Comparison of ENCODE assay signal across 8 mouse cellular contexts in genomic region chr5:25760410-25760832, GRCm38 (mm10). TPM values are rescaled to one million over a fixed set of nuclear protein-coding genes. Genes with fewer than 3 reads are reported as not detected.
A peak's percentile ranks its signal among the peaks of the same experiment; 100 is the strongest.
DNase-seq lines count a peak whose midpoint lies in the region; ATAC-seq lines count a peak whose summit lies in the region.

No protein-coding gene starts in this region.

- no peak for DNase-seq in kidney, postnatal 14 days
- peak; percentile 30 for DNase-seq in T-cell, adult 2 months (ENCODE audit: low spot score)
- peak; percentile 39 to 55 for DNase-seq in left cerebral cortex, postnatal 25 days (ENCODE audit: low spot score in 2 of 2)
- peak; percentile 49 for DNase-seq in midbrain, embryonic 14.5 days
- peak; percentile 23 for DNase-seq in testis, postnatal 14 days (ENCODE audit: low spot score)
- DNase-seq in adrenal gland, postnatal 10 days: no peak

- H3K36me3 ChIP-seq in kidney, embryonic 15.5 days: no peaks in the 10 kb centered on the region
- H3K36me3 ChIP-seq in forebrain, embryonic 13.5 days (ENCODE audit: poor library complexity, severe bottlenecking): no peaks in the 10 kb centered on the region
- no peaks in the 10 kb centered on the region for H3K36me3 ChIP-seq in midbrain, embryonic 14.5 days (ENCODE audit: control insufficient read depth, insufficient read depth, low read length)

- peaks cover 7% of the 10 kb centered on the region; the same call in 1 of the 2 replicates for H3K27me3 ChIP-seq in kidney, embryonic 15.5 days
- 0 out of 2 replicates have a peak, but pooled peaks cover 7% of the 10 kb centered on the region for H3K27me3 ChIP-seq in forebrain, embryonic 13.5 days
- H3K27me3 ChIP-seq in midbrain, embryonic 14.5 days (ENCODE audit: control insufficient read depth, insufficient read depth, low read length): no peaks in the 10 kb centered on the region

- H3K4me2 ChIP-seq in kidney, embryonic 15.5 days: peak overlapping the region; percentile 99
- peak overlapping the region; percentile 84 for H3K4me2 ChIP-seq in forebrain, embryonic 13.5 days
- peak overlapping the region; percentile 81 for H3K4me2 ChIP-seq in midbrain, embryonic 14.5 days (ENCODE audit: low read length)

- ATAC-seq in kidney, embryonic 15.5 days (replicated peaks; ENCODE audit: low FRiP score): peak; percentile 26; the same call in 1 of the 2 replicates
- ATAC-seq in forebrain, embryonic 13.5 days: no peak
- no peak; the same call in 1 of the 2 replicates for ATAC-seq in midbrain, embryonic 14.5 days (ENCODE audit: low FRiP score, low TSS enrichment)

- intact Hi-C loops in left cerebral cortex, postnatal 25 days (cut with DNase I): loop anchor here (2.0 to 5.0 kb wide), 3 partner anchors 14 to 262 kb away; partner anchors contain the start of gene Kmt2c

- no peaks in the 10 kb centered on the region for H3K9me3 ChIP-seq in kidney, embryonic 15.5 days (replicated peaks)
- H3K9me3 ChIP-seq in forebrain, embryonic 13.5 days (replicated peaks): no peaks in the 10 kb centered on the region
- H3K9me3 ChIP-seq in midbrain, embryonic 14.5 days (ENCODE audit: control insufficient read depth, low read length): no peaks in the 10 kb centered on the region

- WGBS in kidney, embryonic 15.5 days: 4% methylated on average over 10 of the region's 10 CpGs
- WGBS in forebrain, embryonic 13.5 days: 2% methylated on average over 10 of the region's 10 CpGs
- WGBS in midbrain, embryonic 14.5 days: under 1% methylated on average over 10 of the region's 10 CpGs

- peak overlapping the region; percentile 57 for H3K9ac ChIP-seq in kidney, embryonic 15.5 days
- H3K9ac ChIP-seq in forebrain, embryonic 13.5 days: peak overlapping the region; percentile 77
- H3K9ac ChIP-seq in midbrain, embryonic 14.5 days (replicated peaks; ENCODE audit: low read length): peak overlapping the region; percentile 83

- H3K4me3 ChIP-seq in kidney, embryonic 15.5 days (replicated peaks): peak overlapping the region; percentile 80
- H3K4me3 ChIP-seq in forebrain, embryonic 13.5 days: peak overlapping the region; percentile 65
- peak overlapping the region; percentile 84 for H3K4me3 ChIP-seq in midbrain, embryonic 14.5 days (replicated peaks; ENCODE audit: low read depth, low read length)

- H3K27ac ChIP-seq in kidney, embryonic 15.5 days: no peak overlapping the region
- H3K27ac ChIP-seq in forebrain, embryonic 13.5 days: no peak overlapping the region
- H3K27ac ChIP-seq in midbrain, embryonic 14.5 days (replicated peaks; ENCODE audit: low read depth, low read length): no peak overlapping the region

- H3K4me1 ChIP-seq in kidney, embryonic 15.5 days: peaks cover 9% of the 10 kb centered on the region
- peaks cover 23% of the 10 kb centered on the region for H3K4me1 ChIP-seq in forebrain, embryonic 13.5 days
- peaks cover 12% of the 10 kb centered on the region for H3K4me1 ChIP-seq in midbrain, embryonic 14.5 days (ENCODE audit: control insufficient read depth, insufficient read depth, low read length)

RNA-seq across cellular contexts. Expression of gene Actr3b, which starts 0.6 kb away (rescaled TPM):
- polyA plus RNA-seq in kidney, embryonic 15.5 days (2015; fragmentation: Nextera tagmentation; extraction: Ambion mirVana): 5.2 and 5.3 TPM in 2 replicates
- 29.7 and 29.9 TPM in 2 replicates for polyA plus RNA-seq in forebrain, embryonic 13.5 days (2015; fragmentation: Nextera tagmentation; extraction: Ambion mirVana)
- 100 to 1,000 TPM; 131 to 132 TPM for total RNA-seq in left cerebral cortex, postnatal 25 days (2021)
- 28.9 and 31.2 TPM in 2 replicates for polyA plus RNA-seq in midbrain, embryonic 14.5 days (2014; fragmentation: Nextera tagmentation; extraction: Ambion mirVana)
- 1 to 10 TPM; 7.2 to 7.7 TPM for total RNA-seq in adrenal gland, postnatal 10 days (2021)

RNA-seq across cellular contexts. Expression of gene Xrcc2, which starts 54.8 kb away (rescaled TPM):
- 10.5 and 10.9 TPM in 2 replicates for polyA plus RNA-seq in kidney, embryonic 15.5 days (2015; fragmentation: Nextera tagmentation; extraction: Ambion mirVana)
- polyA plus RNA-seq in forebrain, embryonic 13.5 days (2015; fragmentation: Nextera tagmentation; extraction: Ambion mirVana): 10.8 and 11.3 TPM in 2 replicates
- 1 to 10 TPM; 4.9 to 5.2 TPM for total RNA-seq in left cerebral cortex, postnatal 25 days (2021)
- 4.4 TPM in 2 replicates for polyA plus RNA-seq in midbrain, embryonic 14.5 days (2014; fragmentation: Nextera tagmentation; extraction: Ambion mirVana)
- 1 to 10 TPM; 5.1 to 7.5 TPM for total RNA-seq in adrenal gland, postnatal 10 days (2021)

Comparison
In these comparisons a context has a peak if more than half of its experiments do, and no peak if none do; other contexts are left out.
1. DNase-seq: peak in T-cell, adult 2 months (single experiment), left cerebral cortex, postnatal 25 days (2 of 2), midbrain, embryonic 14.5 days (single experiment) and testis, postnatal 14 days (single experiment); none in kidney, postnatal 14 days (single experiment) and adrenal gland, postnatal 10 days (single experiment).
2. Peak in every context shown above with its lines, with median percentiles within 50 percentile points of each other: H3K4me2 ChIP-seq, H3K4me3 ChIP-seq and H3K9ac ChIP-seq.